Mouse (Mus musculus) liver, embryonic 15.5 days (tissue): ENCODE measurements around the gene Git2. TPM values are rescaled to one million over a fixed set of nuclear protein-coding genes. Genes with fewer than 3 reads are reported as not detected.

Experiments
- ATAC-seq: fragments of 200-750 bp; cut with Nextera tagmentation; 2 replicates; pipeline ENCODE4 v1.8.0; 2017; ENCODE audit warnings: moderate number of reproducible peaks, mild to moderate bottlenecking, moderate library complexity; ENCODE audit not compliant: insufficient read depth
- H3K27ac ChIP-seq: fragments of 300-500 bp; sonication (generic); replicated peaks from 2 replicates; pipeline ENCODE4 v1.5.1; 2015; ENCODE audit warnings: mild to moderate bottlenecking, inconsistent platforms
- H3K27me3 ChIP-seq: fragments of 300-500 bp; sonication (generic); 2 replicates; pipeline ENCODE4 v1.6.1; 2015; ENCODE audit warnings: mild to moderate bottlenecking, inconsistent platforms
- H3K36me3 ChIP-seq: fragments of 300-500 bp; sonication (generic); replicated peaks from 2 replicates; pipeline ENCODE4 v1.6.1; 2015; ENCODE audit warnings: moderate library complexity, mild to moderate bottlenecking, inconsistent platforms
- H3K4me1 ChIP-seq: fragments of 300-500 bp; sonication (generic); replicated peaks from 2 replicates; pipeline ENCODE4 v1.6.1; 2015; ENCODE audit warnings: inconsistent platforms
- H3K4me2 ChIP-seq: fragments of 300-500 bp; sonication (generic); 2 replicates; pipeline ENCODE4 v1.6.1; 2015; ENCODE audit warnings: moderate library complexity, mild to moderate bottlenecking, inconsistent platforms
- H3K4me3 ChIP-seq: fragments of 300-500 bp; sonication (generic); replicated peaks from 2 replicates; pipeline ENCODE4 v1.5.1; 2015; ENCODE audit warnings: mild to moderate bottlenecking, inconsistent platforms
- H3K9ac ChIP-seq: fragments of 300-500 bp; sonication (generic); 2 replicates; pipeline ENCODE4 v1.6.1; 2015; ENCODE audit warnings: moderate library complexity, mild to moderate bottlenecking, inconsistent platforms
- H3K9me3 ChIP-seq: fragments of 300-500 bp; sonication (generic); replicated peaks from 2 replicates; pipeline ENCODE4 v1.6.1; 2016; ENCODE audit warnings: inconsistent platforms
- WGBS: fragments of 180-500 bp; shearing (Covaris S2); methylation state at CpG from one replicate; pipeline ENCODE4 v1.1.7; 2015; ENCODE audit warnings: mixed read lengths; ENCODE audit not compliant: insufficient replicate concordance; 5-methylcytosine and 5-hydroxymethylcytosine counted together
- polyA plus RNA-seq: library from polyadenylated mRNA; unstranded; fragments of >200 nt; fragmentation: Nextera tagmentation; extraction: Ambion mirVana; gene quantifications from 2 replicates; pipeline ENCODE4 v1.2.1, GENCODE M21; 2015

Gene Git2
- 16.3 and 16.5 TPM in 2 replicates for polyA plus RNA-seq

DNA sequence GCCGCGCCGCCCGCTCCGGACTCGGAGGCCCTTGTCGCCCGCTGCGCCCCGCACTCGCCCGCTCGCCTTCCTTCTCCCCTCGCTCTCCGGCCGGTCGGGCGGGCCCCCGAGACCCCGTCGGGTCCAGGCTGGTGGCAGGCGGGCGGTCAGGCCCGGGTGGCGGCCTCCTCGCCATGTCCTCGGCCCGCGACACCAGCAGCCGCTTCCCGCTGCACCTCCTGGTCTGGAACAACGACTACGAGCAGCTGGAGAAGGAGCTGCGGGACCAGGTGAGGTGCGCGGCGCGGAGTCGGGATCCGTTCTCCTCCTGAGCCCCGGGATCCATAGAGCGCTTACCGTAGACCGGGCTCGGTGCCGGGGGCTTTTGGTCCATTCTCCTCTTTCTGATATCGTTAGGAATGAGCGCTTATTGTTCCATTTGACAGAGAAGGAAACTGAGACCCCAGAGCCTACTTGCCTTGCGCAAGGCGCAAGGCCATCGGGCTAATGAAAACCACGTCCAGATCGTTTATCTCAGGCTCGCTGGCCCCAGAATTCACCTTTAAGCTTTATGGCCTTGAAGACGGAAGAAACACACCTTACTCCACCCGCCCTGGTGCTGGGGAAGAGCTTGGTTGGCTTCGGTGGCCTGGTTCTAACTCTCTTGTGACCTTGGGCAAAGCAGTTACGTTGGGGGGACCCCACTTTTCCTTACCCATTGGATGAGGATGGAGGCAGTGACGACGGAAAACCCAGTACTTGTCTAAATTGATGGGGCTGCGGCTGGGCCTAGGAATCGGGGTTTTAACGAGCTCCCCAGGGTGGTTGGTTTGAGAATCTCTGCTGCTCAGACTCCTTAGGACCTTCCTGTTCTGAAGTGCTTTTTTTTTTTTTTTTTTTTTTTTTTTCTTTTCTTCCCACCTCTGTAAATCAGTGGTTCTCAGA is at the start of gene Git2:
Git2 (minus strand) TSS at position 462 of the 924 bp plus-strand sequence.
- Histone ChIP-seq H3K27me3 (no peaks in the 10 kb centered on the region), H3K4me3 (peak within 1 kb of the TSS; percentile 100), H3K36me3 (no peaks in the 10 kb centered on the region), H3K9me3 (no peaks in the 10 kb centered on the region), H3K4me2 (peak within 1 kb of the TSS; percentile 91), H3K9ac (peak within 1 kb of the TSS; percentile 99), H3K4me1 (peaks cover 78% of the 10 kb centered on the region), H3K27ac (peak within 1 kb of the TSS; percentile 90)
- WGBS = under 1% methylated on average over 61 of the region's 63 CpGs
- ATAC-seq = no peak

DNA sequence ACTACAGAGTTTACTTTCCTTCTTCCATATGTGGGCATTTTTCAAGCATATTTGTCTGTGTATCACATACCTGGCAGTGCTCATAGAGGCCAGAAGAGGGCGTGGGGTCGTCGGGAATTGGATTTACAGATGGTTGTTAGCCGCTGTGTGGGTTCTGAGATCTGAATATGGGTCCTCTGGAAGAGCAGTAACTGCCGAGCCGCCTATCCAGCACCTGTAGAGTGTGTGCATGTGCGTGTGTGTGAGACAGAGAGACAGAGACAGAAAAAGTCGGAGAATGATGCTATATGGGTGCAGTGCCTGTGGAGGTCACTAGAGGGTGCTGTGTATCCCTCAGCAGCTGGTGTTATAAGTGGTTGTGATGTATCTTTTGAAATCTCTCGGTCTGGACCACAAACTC is 48.9 kb upstream of the Git2 start:
- Histone ChIP-seq H3K9me3 (no peaks in the 10 kb centered on the region), H3K4me1 (peaks cover 27% of the 10 kb centered on the region), H3K36me3 (peaks cover 4% of the 10 kb centered on the region; the same call in 1 of the 2 replicates), H3K4me2 (peak overlapping the region; percentile 90), H3K27ac (no peak overlapping the region; the same call in 1 of the 2 replicates), H3K27me3 (no peaks in the 10 kb centered on the region), H3K4me3 (peak overlapping the region; percentile 72), H3K9ac (no peak overlapping the region)
- ATAC-seq = no peak
- WGBS = 7% methylated on average over 9 of the region's 9 CpGs

DNA sequence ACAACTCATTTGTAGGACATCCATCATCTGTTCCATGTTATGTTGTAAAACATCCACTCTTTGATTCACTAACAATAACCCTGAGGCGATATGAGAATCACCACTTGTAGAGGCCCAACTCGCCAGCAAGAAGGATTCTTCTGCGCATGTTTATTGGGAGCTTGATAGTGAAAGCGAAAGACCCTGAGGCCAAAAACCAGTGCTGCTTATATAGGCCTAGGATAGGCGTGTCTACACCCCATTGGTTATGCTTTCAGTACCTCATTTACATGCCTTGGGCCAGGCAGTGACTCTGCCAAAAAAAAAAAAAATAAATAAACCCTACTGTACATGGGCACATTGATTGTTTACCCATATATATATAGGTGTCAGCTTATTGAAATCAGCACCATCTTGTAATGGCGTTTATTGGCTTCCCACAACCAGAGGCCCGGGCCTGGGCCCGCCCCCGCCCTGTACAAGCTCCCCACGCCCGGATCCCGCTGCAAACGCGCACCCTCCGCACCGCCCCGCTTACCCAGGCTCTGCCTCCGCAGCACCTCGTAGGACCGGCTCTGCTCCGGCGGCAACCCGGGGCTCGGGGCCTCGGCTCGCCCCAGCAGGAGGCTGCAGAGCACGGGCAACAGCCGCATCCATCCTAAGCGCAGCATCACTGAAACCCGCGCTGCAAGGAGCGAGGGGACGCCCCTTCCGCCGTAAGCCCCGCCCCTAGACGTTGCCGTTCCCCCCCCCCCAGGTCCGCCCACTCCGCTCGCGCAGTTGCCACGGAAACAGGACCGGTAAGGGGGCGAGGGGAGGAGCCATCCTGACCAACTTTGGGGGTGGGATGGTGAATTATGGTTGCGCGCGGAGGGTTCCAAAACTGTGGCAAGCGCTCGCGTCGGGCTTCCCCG is 47.7 kb upstream of the Git2 start, which contains the start of gene 1500011B03Rik:
1500011B03Rik (minus strand) TSS at position 673 of the 893 bp plus-strand sequence.
- Histone ChIP-seq H3K4me1 (peaks cover 30% of the 10 kb centered on the region), H3K9ac (peak within 1 kb of the TSS; percentile 51), H3K4me2 (peak within 1 kb of the TSS; percentile 90), H3K4me3 (peak within 1 kb of the TSS; percentile 72), H3K36me3 (peaks cover 4% of the 10 kb centered on the region; the same call in 1 of the 2 replicates), H3K27ac (peak within 1 kb of the TSS; percentile 45; the same call in 1 of the 2 replicates), H3K9me3 (no peaks in the 10 kb centered on the region), H3K27me3 (no peaks in the 10 kb centered on the region)
- 8% methylated on average over 53 of the region's 53 CpGs for WGBS
- ATAC-seq = peak; percentile 53

- Histone ChIP-seq H3K4me1 (peaks cover 18% of the 10 kb centered on the region), H3K4me3 (no peak overlapping the region), H3K9ac (no peak overlapping the region), H3K27me3 (no peaks in the 10 kb centered on the region), H3K9me3 (no peaks in the 10 kb centered on the region), H3K4me2 (no peak overlapping the region), H3K27ac (no peak overlapping the region), H3K36me3 (peaks cover 4% of the 10 kb centered on the region; the same call in 1 of the 2 replicates)
- 59% methylated on average over 11 of the region's 11 CpGs for WGBS
- ATAC-seq = peak; percentile 38; the same call in 1 of the 2 replicates
Measured at GRCm38 (mm10) chr5:114818124-114818523, 42.8 kb upstream of the Git2 start.

DNA sequence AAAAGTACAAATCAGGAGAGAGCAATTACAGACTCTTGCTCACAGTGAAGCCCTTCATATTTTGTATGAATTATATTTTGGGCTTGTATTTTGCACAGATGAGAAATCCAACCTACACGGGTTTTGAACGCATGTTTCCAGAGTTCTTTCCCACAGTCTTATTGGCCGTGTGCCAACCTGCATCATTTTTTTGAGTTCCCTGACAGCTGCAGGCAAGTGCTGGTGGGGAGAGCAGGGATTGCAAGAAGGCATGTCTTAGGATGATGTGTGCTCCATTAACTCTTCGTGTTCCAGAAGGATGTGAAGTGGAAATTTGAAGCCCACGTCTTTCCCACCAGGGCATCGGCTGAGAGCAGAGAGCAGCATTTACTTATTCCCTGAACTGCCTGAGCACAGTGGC is 41.3 kb upstream of the Git2 start:
- Histone ChIP-seq H3K4me1 (peaks cover 25% of the 10 kb centered on the region), H3K4me3 (no peak overlapping the region), H3K4me2 (no peak overlapping the region), H3K36me3 (no peaks in the 10 kb centered on the region; the same call in 1 of the 2 replicates), H3K9ac (no peak overlapping the region), H3K27me3 (no peaks in the 10 kb centered on the region), H3K9me3 (no peaks in the 10 kb centered on the region), H3K27ac (no peak overlapping the region)
- WGBS = 65% methylated on average over 6 of the region's 6 CpGs
- ATAC-seq = no peak

DNA sequence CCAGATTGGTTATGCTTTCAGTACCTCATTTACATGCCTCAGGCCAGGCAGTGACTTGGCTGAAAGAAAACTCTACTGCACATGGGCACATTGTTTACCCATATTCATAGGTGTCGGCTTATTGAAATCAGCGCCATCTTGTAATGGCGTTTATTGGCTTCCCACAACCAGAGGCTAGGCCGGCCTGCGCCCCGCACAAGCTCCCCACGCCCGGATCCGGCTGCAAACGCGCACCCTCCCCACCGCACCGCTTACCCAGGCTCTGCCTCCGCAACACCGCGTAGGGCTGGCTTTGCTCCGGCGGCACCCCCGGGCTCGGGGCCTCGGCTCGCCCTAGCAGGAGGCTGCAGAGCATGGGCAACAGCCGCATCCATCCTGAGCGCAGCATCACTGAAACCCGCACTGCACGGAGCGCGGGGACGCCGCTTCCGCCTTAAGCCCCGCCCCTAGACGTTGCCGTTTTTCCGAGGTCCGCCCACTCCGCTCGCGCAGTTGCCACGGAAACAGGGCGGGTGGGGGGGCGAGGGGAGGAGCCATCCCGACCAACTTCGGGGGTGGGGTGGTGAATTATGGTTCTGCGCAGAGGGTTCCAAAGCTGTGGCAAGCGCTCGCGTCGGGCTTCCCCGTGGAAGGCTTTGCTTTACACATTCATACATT is 38.3 kb upstream of the Git2 start:
- H3K4me2 ChIP-seq = peak overlapping the region; percentile 89
- peak overlapping the region; percentile 64; the same call in 1 of the 2 replicates for H3K27ac ChIP-seq
- ATAC-seq = peak; percentile 83
- H3K27me3 ChIP-seq = no peaks in the 10 kb centered on the region
- peaks cover 43% of the 10 kb centered on the region for H3K4me1 ChIP-seq
- under 1% methylated on average over 50 of the region's 50 CpGs for WGBS
- peak overlapping the region; percentile 91 for H3K4me3 ChIP-seq
- peak overlapping the region; percentile 67 for H3K9ac ChIP-seq
- H3K36me3 ChIP-seq = no peaks in the 10 kb centered on the region
- no peaks in the 10 kb centered on the region for H3K9me3 ChIP-seq

DNA sequence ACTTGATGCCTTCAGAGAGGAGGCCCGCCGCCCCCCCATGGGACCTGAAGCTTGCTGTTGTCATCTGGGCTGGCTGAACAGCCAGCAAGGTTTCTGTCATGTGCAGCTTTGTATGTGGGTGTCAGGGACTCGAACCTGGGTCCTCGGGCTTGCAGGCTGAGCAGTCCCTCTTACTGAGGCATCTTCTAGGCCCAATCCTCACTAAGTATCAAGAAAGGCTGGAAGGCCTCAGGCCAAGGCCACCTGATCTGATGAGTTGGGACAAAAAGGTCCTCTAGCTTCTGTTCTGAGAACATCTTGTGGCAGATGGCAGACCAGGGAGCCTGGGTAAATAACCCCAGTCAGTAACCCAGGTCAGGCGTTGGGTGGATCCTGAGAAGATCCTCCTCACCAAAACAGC is 34.5 kb upstream of the Git2 start:
- peaks cover 17% of the 10 kb centered on the region for H3K36me3 ChIP-seq
- H3K27ac ChIP-seq = peak overlapping the region; percentile 51; the same call in 1 of the 2 replicates
- no peak overlapping the region for H3K4me3 ChIP-seq
- no peaks in the 10 kb centered on the region for H3K27me3 ChIP-seq
- H3K9ac ChIP-seq = no peak overlapping the region
- no peak overlapping the region for H3K4me2 ChIP-seq
- peaks cover 69% of the 10 kb centered on the region for H3K4me1 ChIP-seq
- no peaks in the 10 kb centered on the region for H3K9me3 ChIP-seq
- WGBS = 56% methylated on average over 5 of the region's 5 CpGs
- no peak for ATAC-seq

GRCm38 (mm10) chr5:114809181-114809756 is 34.0 kb upstream of the Git2 start:
- peaks cover 69% of the 10 kb centered on the region for H3K4me1 ChIP-seq
- H3K27ac ChIP-seq = peak overlapping the region; percentile 51; the same call in 1 of the 2 replicates
- H3K9me3 ChIP-seq = no peaks in the 10 kb centered on the region
- H3K36me3 ChIP-seq = peaks cover 23% of the 10 kb centered on the region
- H3K27me3 ChIP-seq = no peaks in the 10 kb centered on the region
- H3K4me3 ChIP-seq = no peak overlapping the region
- H3K9ac ChIP-seq = no peak overlapping the region
- H3K4me2 ChIP-seq = no peak overlapping the region
- 75% methylated on average over 10 of the region's 10 CpGs for WGBS
- ATAC-seq = no peak

DNA sequence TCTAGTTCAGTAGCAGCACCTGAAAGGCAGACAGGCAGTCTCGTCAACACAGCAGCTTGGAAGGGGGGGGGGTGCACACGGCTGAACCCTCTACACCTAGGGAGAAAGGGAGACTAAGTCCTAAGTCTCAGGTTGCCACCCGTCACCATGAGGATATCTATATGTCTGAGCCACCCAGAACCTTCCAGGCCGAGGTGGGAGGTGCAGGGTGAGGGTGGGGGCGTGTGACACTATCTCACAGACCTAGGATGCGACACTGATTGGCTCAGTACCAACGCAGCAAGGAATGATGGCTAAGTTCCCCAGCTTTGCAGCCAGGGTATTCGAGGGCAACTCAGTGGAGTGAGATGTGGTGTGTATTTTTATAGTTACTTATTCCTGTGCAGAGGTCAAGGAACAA is 33.1 kb upstream of the Git2 start:
- ATAC-seq = peak; percentile 48; the same call in 1 of the 2 replicates

GRCm38 (mm10) chr5:114807893-114808292 is 32.6 kb upstream of the Git2 start:
- peak overlapping the region; percentile 76 for H3K27ac ChIP-seq
- H3K4me3 ChIP-seq = no peak overlapping the region
- no peak for ATAC-seq
- peaks cover 61% of the 10 kb centered on the region for H3K4me1 ChIP-seq
- H3K9ac ChIP-seq = no peak overlapping the region
- no peaks in the 10 kb centered on the region for H3K9me3 ChIP-seq
- H3K4me2 ChIP-seq = peak overlapping the region; percentile 54
- peaks cover 37% of the 10 kb centered on the region for H3K36me3 ChIP-seq
- no peaks in the 10 kb centered on the region for H3K27me3 ChIP-seq
- whole genome bisulfite sequencing = 33% methylated on average over 6 of the region's 6 CpGs

More for the DNA sequence above, 33.1 kb upstream of the Git2 start:
- peaks cover 66% of the 10 kb centered on the region for H3K4me1 ChIP-seq
- no peak overlapping the region for H3K4me2 ChIP-seq
- no peaks in the 10 kb centered on the region for H3K9me3 ChIP-seq
- H3K27ac ChIP-seq = peak overlapping the region; percentile 76
- WGBS = 30% methylated on average over 8 of the region's 8 CpGs
- H3K4me3 ChIP-seq = no peak overlapping the region
- no peak overlapping the region for H3K9ac ChIP-seq
- peaks cover 32% of the 10 kb centered on the region for H3K36me3 ChIP-seq
- H3K27me3 ChIP-seq = no peaks in the 10 kb centered on the region
